Mouse (Mus musculus): ENCODE results near the gene Cyp4a14. TPM values are rescaled to one million over a fixed set of nuclear protein-coding genes. Genes with fewer than 3 reads are reported as not detected.
"Not testable (repeated sequence)": the region's sequence is repeated elsewhere in the genome, so short reads cannot be mapped to it uniquely, and the experiment has no call there.

Gene Cyp4a14
- polyA plus RNA-seq, 1 experiment from 2014 or later: not detected

DNA sequence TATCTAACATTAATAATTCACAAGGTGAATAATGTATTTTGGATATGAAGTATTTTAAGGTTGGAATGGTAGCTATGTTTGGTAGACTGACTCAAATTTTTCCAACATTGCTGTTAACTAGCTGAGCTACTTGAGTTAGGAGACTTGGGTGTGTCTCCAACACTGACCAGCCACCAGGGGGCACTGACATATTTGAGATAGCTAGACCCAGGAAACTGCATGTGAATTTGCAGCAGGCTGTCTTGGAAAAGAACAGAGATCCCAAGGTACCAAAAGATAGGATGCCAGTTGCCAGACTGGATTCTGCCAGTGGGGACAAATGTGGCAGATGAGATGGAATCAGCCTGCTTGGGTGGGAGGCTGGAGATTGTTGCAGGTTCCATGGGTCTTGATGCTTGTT, 19.9 kb downstream of the Cyp4a14 start:
- H3K4me1 ChIP-seq (ENCODE audit: control insufficient read depth in 2 of 2, insufficient read depth in 2 of 2, low read length in 2 of 2); H3K4me2 ChIP-seq (ENCODE audit: low read length); H3K27ac ChIP-seq (replicated peaks in 1 of 2; ENCODE audit: control insufficient read depth in 1 of 2, insufficient read depth in 1 of 2, low read depth in 2 of 2, low read length in 2 of 2); H3K9ac ChIP-seq (ENCODE audit: low read length); ATAC-seq (ENCODE audit: insufficient number of reproducible peaks, insufficient read depth, low FRiP score, low read depth); H3K9me3 ChIP-seq (ENCODE audit: control insufficient read depth, low read length); H3K27me3 ChIP-seq (ENCODE audit: control insufficient read depth, insufficient read depth, low read length); H3K36me3 ChIP-seq (ENCODE audit: control insufficient read depth, insufficient read depth, low read length); H3K4me3 ChIP-seq (ENCODE audit: control insufficient read depth in 1 of 2, insufficient read depth in 1 of 2, low read depth in 1 of 2, low read length in 2 of 2): not testable (repeated sequence)

DNA sequence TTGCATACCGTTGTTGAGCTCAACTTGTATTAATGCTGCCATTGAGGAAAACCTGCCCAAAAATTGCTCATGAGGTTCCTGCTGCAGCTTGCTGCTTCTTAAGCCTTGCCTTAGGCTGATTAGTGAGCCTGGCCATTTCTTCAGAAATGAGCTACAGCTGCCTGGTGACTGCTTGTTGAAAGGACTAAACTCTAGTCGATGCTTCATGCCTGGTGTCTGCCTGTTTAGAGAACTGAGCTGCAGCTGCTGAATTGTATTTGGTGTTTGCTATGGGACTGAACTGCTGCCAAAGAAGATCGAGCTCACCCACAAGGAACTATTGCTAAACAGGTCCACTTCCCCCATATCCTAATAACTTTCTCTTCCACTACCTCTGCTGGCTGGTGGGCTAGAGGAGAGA, 22.4 kb downstream of the Cyp4a14 start:
- H3K4me1 ChIP-seq (ENCODE audit: control insufficient read depth in 2 of 2, insufficient read depth in 2 of 2, low read length in 2 of 2); H3K27ac ChIP-seq (replicated peaks in 1 of 2; ENCODE audit: control insufficient read depth in 1 of 2, insufficient read depth in 1 of 2, low read depth in 2 of 2, low read length in 2 of 2); ATAC-seq (ENCODE audit: insufficient number of reproducible peaks, insufficient read depth, low FRiP score, low read depth); H3K4me2 ChIP-seq (ENCODE audit: low read length); H3K4me3 ChIP-seq (ENCODE audit: control insufficient read depth in 1 of 2, insufficient read depth in 1 of 2, low read depth in 1 of 2, low read length in 2 of 2); H3K9ac ChIP-seq (ENCODE audit: low read length); H3K27me3 ChIP-seq (ENCODE audit: control insufficient read depth, insufficient read depth, low read length); H3K36me3 ChIP-seq (ENCODE audit: control insufficient read depth, insufficient read depth, low read length); H3K9me3 ChIP-seq (ENCODE audit: control insufficient read depth, low read length): not testable (repeated sequence)
- WGBS: 77% methylated on average over 3 of the region's 3 CpGs

DNA sequence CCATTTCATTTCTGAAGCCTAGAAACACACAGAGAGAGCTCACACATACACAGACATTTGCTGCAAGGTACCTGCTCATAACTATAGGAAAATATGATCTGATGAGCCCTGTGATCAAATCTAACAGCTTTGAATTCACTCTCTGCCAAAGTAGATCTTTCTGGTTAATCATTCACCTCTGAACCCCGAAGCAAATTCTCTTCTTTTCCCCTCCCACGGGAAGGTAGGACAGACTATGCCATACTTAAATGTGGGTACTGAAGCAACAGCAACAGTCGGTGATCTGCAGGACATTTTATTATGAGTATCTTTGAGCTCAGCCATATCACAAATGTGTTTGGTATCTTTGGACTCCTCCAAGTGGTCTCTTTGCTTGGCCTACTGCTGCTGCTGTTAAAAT, 43.6 kb downstream of the Cyp4a14 start, which contains the start of gene Cyp4a30b:
TSS of gene Cyp4a30b (plus strand) at position 301 of the 400 bp plus-strand sequence.
- Histone ChIP-seq H3K27me3 (ENCODE audit: control insufficient read depth, insufficient read depth, low read length) (no peaks in the 10 kb centered on the region), H3K9ac (ENCODE audit: low read length) (no peak within 1 kb of the TSS), H3K4me1 (ENCODE audit: control insufficient read depth in 2 of 2, insufficient read depth in 2 of 2, low read length in 2 of 2) (no peaks in the 10 kb centered on the region), H3K9me3 (ENCODE audit: control insufficient read depth, low read length) (0 out of 2 replicates have a peak, but pooled peaks cover 4% of the 10 kb centered on the region), H3K36me3 (ENCODE audit: control insufficient read depth, insufficient read depth, low read length) (no peaks in the 10 kb centered on the region), H3K27ac (replicated peaks in 1 of 2; ENCODE audit: control insufficient read depth in 1 of 2, insufficient read depth in 1 of 2, low read depth in 2 of 2, low read length in 2 of 2) (no peak within 1 kb of the TSS), H3K4me3 (ENCODE audit: control insufficient read depth in 1 of 2, insufficient read depth in 1 of 2, low read depth in 1 of 2, low read length in 2 of 2) (no peak within 1 kb of the TSS), H3K4me2 (ENCODE audit: low read length) (no peak within 1 kb of the TSS)
- no peak for ATAC-seq (ENCODE audit: insufficient number of reproducible peaks, insufficient read depth, low FRiP score, low read depth)
- 74% methylated on average over 3 of the region's 3 CpGs for WGBS

DNA sequence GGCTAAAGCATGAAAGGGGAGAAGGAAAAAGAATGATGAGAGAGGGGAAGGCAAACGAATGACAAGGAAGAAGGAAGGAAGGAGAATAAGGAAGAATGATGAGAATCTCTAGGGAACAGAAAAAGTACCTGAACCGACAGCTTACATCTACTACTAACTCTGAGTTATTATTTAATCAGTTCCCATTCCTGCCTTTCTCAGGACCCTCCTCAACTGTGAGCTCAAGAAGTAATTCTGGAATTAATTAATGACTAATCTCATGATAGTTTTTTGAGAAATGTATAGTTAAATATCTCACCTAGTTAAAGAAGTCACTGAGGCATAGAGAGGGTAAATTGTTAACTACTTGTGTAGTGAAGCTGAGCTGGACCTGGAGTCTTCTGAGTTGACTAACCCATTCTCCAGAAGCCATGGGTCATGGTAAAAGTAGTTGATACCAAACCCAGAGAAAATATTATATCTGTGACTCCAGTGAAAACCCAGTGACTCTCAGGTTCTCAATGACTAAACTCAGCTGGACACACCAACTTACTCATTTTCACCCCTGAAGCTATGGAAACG, 45.3 kb downstream of the Cyp4a14 start:
- no peak overlapping the region for H3K27ac ChIP-seq (replicated peaks in 1 of 2; ENCODE audit: control insufficient read depth in 1 of 2, insufficient read depth in 1 of 2, low read depth in 2 of 2, low read length in 2 of 2)
- H3K4me2 ChIP-seq (ENCODE audit: low read length): no peak overlapping the region
- ATAC-seq (ENCODE audit: insufficient number of reproducible peaks, insufficient read depth, low FRiP score, low read depth): no peak
- no peaks in the 10 kb centered on the region for H3K36me3 ChIP-seq (ENCODE audit: control insufficient read depth, insufficient read depth, low read length)
- WGBS: 58% methylated on average over 3 of the region's 3 CpGs
- no peaks in the 10 kb centered on the region for H3K27me3 ChIP-seq (ENCODE audit: control insufficient read depth, insufficient read depth, low read length)
- no peaks in the 10 kb centered on the region for H3K4me1 ChIP-seq (ENCODE audit: control insufficient read depth in 2 of 2, insufficient read depth in 2 of 2, low read length in 2 of 2)
- no peak overlapping the region for H3K4me3 ChIP-seq (ENCODE audit: control insufficient read depth in 1 of 2, insufficient read depth in 1 of 2, low read depth in 1 of 2, low read length in 2 of 2)
- no peak overlapping the region for H3K9ac ChIP-seq (ENCODE audit: low read length)
- no peaks in the 10 kb centered on the region for H3K9me3 ChIP-seq (ENCODE audit: control insufficient read depth, low read length)

Other genes starting within 250 kb of the Cyp4a14 start
- not detected in 2 replicates for gene Cyp4a12a, start 197.1 kb downstream of the Cyp4a14 start, polyA plus RNA-seq (2014; fragmentation: Nextera tagmentation; extraction: Ambion mirVana)
- not detected in 2 replicates for gene Cyp4a12b, start 84.5 kb downstream of the Cyp4a14 start, polyA plus RNA-seq (2014; fragmentation: Nextera tagmentation; extraction: Ambion mirVana)
- not detected in 2 replicates for gene Cyp4a30b, start 43.5 kb downstream of the Cyp4a14 start, polyA plus RNA-seq (2014; fragmentation: Nextera tagmentation; extraction: Ambion mirVana)
- gene Cyp4a10, start 22.1 kb upstream of the Cyp4a14 start, polyA plus RNA-seq (2014; fragmentation: Nextera tagmentation; extraction: Ambion mirVana): not detected in 2 replicates
- gene Cyp4a31, start 67.5 kb upstream of the Cyp4a14 start, polyA plus RNA-seq (2014; fragmentation: Nextera tagmentation; extraction: Ambion mirVana): not detected in 2 replicates
- not detected in 2 replicates for gene Cyp4a32, start 104.8 kb upstream of the Cyp4a14 start, polyA plus RNA-seq (2014; fragmentation: Nextera tagmentation; extraction: Ambion mirVana)
- gene Cyp4b1, start 151.6 kb upstream of the Cyp4a14 start, polyA plus RNA-seq (2014; fragmentation: Nextera tagmentation; extraction: Ambion mirVana): 1.6 and 4.2 TPM in 2 replicates
- gene Efcab14, start 241.6 kb upstream of the Cyp4a14 start, polyA plus RNA-seq (2014; fragmentation: Nextera tagmentation; extraction: Ambion mirVana): 32.5 and 32.7 TPM in 2 replicates

Measured in heart, embryonic 14.5 days (tissue).